Mouse (Mus musculus) c-Kit-positive CD71-negative TER-119-negative erythroid progenitor cells, embryonic 14.5 days (primary cell): Measurements from ENCODE around the gene Gtf2h2.
"Not testable (repeated sequence)": the region's sequence is repeated elsewhere in the genome, so short reads cannot be mapped to it uniquely, and the experiment has no call there.

ENCODE experiments used
- DNase-seq: peaks from one replicate; pipeline ENCODE4 v3.0.0-alpha.2; 2013; ENCODE audit warnings: low read depth

Gtf2h2 gene

DNA sequence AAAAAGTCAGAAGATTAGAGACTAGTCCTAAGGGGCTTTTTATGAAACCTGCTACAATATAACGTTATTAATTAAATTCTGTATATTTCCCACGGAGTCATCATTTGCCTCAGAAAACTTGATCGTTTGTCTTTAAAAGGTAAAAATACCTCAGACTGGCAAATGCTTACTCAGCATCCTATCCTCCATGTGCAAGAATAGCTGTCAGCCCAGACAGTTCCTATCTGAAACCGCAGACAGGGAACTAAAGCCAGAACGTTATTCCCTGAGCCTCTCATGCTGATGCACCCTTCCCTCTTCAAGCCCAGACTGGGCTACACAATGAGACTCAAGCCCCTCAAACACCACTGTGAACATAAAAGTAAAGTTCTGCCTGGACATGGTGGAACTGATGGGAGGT, 2.0 kb downstream of the Gtf2h2 start:
- no peak for DNase-seq

DNA sequence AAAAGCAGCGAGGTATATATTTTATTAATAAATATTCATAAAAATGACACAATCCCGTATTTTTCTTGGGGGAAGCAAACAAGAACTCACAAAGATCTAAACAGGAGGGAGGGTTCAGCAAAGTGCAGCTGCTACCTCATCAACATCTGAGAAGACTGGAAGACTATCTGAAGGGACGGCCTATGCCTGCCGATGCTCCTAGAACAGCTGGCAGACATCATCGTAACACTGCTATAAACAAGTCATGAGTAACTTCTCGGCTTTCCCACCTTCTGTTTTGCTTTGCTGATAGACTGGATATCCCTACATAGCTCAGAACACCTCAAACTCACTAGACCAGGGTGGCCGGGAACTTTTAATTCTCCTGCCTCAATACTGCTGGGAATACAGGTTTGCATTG, 8.8 kb downstream of the Gtf2h2 start:
- no peak for DNase-seq

DNA sequence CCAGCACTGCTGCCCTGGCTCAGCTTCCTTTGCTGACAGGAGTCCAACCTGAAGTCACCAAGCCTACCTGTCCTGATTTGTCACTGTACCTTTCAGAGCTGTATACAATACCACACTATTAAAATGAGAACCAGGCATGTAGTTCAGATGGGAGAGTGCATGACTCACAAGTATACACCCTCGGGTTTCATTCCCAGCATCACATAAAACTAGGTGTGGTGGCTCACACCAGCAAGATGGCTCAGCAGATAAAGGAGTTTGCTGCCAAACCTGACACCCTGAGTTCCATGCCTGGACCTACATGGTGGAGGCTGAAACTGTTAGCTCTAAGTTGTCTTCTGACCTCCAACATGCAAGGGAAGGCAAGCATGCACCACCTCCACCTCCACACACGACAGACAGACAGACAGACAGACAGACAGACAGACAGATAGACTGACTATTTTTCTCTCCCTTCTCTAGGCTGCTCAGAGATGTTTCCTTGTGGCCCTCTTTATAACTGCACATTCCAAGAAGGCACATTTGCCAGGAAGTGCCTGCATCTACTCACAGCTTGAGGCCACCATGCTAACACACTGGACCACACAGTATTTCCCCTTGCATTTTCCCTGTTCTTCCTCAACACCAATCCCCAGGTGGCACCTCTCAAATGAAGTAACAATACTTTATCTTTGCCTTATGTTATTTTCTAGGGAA, 28.7 kb downstream of the Gtf2h2 start:
- DNase-seq: no peak

DNA sequence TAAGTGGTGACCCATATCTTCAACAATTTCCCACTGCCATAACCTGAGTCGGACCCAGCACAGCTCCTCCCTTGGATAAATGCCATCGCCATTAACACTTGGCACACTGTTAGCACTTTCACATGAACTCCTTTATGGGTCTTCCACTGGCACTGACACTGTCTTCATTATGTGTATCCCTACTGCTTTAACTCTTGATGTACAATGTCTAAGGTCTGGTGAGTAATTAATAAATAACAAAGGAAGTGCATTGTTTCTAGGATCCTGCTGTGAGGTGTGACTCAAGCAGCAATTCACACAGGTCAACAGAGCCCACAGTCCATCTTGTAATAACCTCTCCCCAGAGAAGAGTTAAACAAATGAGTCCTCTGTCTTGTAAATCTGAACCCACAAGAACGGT, 31.0 kb downstream of the Gtf2h2 start:
- DNase-seq: no peak

DNA sequence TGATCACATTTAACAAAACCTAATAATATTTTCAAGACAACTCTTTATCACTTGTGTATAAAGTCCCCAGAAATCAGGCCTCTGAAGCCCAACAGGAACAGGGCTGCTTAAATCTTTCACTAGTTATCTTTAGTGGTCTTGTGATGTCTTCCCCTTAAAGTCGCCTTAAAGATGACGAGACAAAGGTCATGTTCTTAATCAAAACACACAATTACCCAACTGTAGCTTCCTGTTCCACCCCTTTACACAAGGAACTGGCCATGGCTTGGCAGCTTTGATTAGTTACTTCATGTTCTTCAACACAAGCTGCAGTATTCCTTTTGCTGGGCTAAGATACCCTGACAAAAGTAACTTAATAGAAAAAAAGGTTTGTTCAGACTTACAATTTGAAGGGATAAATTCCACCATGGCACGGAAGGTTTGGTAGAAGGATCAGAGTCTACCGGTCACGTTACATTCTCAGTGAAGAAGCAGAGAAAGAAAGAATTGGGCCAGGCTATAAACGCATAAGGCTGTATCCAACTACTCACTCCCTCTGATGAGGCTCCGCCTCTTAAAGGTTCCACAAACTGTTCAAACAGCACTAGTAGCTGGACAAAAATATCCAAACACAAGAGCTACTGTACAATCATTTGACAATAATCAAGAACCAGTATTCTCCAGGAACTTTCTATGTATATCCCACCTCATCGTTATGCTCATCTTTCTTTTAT, 39.8 kb downstream of the Gtf2h2 start, which contains the start of gene Naip1:
TSS of gene Naip1 (minus strand) at position 455 of the 713 bp plus-strand sequence.
- DNase-seq: not testable (repeated sequence)

DNA sequence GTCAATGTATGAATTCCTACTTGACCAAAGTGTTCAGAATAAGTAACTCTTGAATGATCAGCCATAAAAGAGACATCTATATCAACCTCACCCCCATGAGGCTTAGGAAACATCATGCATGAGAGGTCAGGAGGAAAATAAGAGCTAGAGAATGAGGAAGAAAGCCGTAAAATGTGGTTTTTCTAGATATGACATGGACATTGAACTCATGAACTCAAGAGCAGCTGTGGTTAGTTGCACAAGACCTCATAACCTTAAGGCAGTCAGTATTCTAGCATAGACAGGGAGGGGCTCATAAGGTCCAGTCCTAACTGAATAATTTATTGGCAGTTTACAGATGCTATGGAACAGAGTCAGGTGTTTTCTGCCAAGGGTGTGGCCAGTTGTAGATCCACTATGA, 42.9 kb downstream of the Gtf2h2 start:
- no peak for DNase-seq

DNA sequence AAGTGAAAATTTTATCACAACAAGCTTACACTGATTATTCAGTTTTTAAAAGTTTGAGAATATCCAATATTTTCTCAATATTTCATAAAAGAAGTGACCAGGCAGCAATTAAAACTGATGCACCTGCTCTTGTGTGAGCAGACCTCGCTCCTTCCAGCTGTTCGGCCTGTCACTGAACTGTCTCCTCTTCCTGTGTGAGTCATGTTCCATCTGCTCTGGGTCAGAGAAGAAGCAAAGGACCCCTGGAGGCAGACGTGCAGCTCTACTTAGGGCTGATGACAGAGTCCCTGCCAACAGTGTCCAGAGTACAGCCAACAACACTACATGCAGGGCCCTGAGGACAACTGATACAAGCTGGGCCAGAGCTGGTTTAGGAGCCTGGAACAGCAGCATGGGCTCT, 52.3 kb downstream of the Gtf2h2 start:
- DNase-seq: no peak

DNA sequence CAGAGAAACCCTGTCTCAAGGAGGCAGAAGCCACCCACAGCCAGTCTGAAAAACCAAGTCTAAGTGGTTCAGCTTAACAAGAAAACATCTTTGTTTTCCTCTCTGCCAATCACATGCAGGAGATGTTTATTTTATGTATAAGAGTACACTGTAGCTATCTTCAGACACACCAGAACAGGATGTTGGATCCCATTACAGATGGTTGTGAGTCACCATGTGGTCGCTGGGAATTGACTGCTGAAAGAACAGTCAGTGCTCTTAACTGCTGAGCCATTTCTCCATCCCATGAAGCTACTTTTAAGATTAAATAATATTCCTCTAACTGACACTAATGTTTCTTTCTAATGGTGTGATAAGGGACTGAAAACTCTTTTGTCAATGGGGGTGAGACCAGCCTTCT, 53.7 kb downstream of the Gtf2h2 start:
- no peak for DNase-seq

DNA sequence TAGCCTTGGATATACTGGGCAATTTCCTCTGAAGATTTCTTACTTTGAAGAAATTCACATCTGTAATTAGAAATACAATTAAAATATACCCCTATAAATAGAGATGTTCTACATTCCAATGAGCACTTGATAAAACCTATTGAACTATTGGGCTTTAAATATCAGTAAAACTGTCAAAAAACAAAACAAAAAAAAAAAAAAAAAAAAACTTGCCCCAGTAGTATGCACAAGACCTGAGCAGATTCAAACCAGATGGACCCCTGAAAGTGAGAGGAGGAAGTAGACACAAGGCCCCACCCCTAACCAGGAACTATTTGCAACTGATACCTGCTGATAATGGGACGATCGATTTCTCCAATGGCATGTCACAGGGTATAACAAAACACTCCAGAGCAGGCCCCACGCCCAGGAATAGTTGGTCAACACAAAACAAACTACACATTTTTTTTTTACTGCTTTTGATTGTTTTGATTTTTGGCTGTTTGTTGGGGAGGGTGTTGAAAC, 55.0 kb downstream of the Gtf2h2 start:
- DNase-seq: no peak

DNA sequence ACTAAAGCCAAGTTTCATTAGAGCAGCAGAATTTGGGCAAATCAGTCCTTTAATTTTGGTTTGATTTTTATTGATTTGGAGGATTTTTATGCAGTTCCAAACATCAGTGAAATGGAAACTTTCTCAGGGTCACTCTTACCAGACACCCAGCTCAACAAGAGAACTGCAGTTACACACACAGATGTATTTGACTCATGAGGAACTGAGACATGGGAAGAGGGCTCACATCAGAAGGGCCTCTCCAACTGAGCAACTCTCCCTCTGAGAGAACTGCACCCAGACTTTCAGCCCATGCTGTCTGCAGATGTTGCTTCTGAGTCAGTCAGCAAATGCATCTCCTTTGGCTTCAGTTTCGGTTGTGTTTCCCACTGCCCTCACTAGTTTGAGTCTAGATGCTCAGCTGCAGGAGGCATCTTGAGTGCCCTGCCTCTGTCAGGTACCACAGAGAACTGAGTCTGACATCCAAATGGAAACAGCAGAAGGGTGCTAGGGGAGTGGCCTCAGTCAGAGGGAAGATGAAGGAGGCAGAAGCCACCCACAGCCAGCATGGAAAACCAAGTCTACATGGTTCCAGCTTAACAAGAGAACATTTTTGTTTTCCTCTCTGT, 55.7 kb downstream of the Gtf2h2 start:
- DNase-seq: not testable (repeated sequence)

DNA sequence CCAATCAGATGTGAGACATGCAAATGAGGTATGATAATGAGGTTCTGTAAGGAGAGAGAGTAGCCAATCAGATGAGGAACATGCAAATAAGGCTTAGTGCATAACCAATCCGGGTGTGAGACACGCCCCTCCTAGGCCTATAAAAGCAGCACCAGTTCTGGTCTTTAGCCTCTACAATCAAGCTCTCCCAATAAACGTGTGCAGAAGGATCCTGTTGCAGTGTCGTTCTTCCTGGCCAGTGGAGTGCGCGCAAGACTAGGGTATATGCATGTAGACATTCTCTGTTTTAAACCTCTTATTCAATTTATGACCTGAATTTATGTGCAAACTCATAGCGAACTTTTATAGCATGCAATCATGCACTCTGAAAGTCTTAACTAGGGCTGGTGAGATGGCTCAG, 72.4 kb downstream of the Gtf2h2 start:
- not testable (repeated sequence) for DNase-seq

DNA sequence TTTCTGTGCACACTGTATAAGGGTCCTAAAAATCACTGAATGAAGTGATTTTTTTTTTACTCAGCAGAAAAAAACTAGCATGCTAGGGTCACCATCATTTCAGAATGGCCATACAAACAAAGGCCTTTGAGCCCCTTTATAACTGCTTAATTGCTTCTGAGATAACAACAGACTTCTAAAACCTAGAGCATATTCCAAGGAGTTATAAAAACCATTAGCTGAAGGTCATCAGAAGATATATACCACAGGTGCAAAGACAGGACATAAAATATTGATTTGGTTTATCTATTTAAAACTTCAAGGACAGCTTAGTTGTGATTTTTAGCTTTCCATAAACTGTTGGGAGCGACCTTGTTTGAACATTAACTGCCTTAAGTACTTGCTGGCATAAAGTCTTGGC, 78.0 kb downstream of the Gtf2h2 start:
- no peak for DNase-seq
